Mouse (Mus musculus) C2C12 (cell line): ENCODE data around the gene Gata2.

Experiments used
- CEBPB ChIP-seq: IDR thresholded peaks from one replicate; pipeline ENCODE4 v1.6.1; 2011; ENCODE audit warnings: low read depth, mild to moderate bottlenecking, control low read depth, moderate library complexity
- CTCF ChIP-seq: IDR thresholded peaks from one replicate; pipeline ENCODE4 v1.5.1; 2011; ENCODE audit not compliant: control insufficient read depth, insufficient read depth, insufficient read length
- FOSL1 ChIP-seq: IDR thresholded peaks from one replicate; pipeline ENCODE4 v1.8.0; 2011; ENCODE audit warnings: mild to moderate bottlenecking, low read length; ENCODE audit not compliant: poor library complexity, insufficient read depth, severe bottlenecking
- MAX ChIP-seq: IDR thresholded peaks from one replicate; pipeline ENCODE4 v1.6.1; 2011; ENCODE audit warnings: mild to moderate bottlenecking, control low read depth
- MYOD1 ChIP-seq: IDR thresholded peaks from one replicate; pipeline ENCODE4 v1.6.1; 2011; ENCODE audit warnings: low read depth; ENCODE audit not compliant: control insufficient read depth, insufficient read length
- MYOG ChIP-seq: IDR thresholded peaks from one replicate; pipeline ENCODE4 v1.6.1; 2011; ENCODE audit not compliant: control insufficient read depth, insufficient read length; ENCODE audit errors: extremely low read depth
- USF1 ChIP-seq: IDR thresholded peaks from one replicate; pipeline ENCODE4 v1.6.1; 2011; ENCODE audit warnings: low read depth, mild to moderate bottlenecking, control low read depth, moderate library complexity

- TF ChIP-seq CTCF (no peak), MYOG (no peak), USF1 (no peak), MAX (no peak), MYOD1 (no peak), CEBPB (no peak), FOSL1 (no peak)
Observed at GRCm38 (mm10) chr6:88158790-88159189, 34.9 kb upstream of the Gata2 start.
